Mouse (Mus musculus): ENCODE measurements around the gene Celsr1.

DNA sequence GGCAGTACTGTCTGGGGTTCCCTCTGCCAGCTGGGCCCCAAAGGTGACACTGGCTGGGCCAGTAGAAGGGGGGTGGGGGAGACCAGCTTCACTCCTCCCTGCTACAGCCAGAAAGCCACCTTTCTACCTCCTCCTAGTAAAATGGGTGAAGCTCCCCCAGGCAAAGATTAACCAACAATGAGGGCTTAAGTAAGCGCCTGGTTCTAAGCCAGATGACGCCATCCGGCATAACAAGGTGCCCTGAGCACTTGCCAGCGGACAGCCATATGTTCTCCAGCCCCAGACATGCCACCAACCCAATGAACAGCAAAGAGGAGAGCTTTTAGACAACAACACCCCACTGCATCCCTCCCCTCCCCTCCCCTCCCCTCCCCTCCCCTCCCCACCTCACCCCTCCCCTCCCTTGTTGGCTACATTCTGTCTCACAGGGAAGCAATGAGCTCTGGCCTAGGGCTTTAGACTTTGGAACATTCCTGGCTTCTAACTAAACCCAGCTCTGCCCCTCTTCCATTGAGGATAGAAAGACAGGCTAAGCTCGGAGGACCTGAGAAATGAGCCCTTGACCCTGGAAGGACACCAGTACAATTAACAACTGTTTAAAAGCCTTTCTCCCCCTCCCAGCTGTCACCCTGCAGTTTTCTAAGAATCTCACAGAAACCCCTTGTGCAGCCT, 42.0 kb downstream of the Celsr1 start:
- no peak for TF ChIP-seq CTCF (IDR thresholded peaks at IDR 0.05; ENCODE audit: extremely low read depth, insufficient read length, insufficient replicate concordance, low read depth, low read length)
- no peak for TF ChIP-seq POLR2A (IDR thresholded peaks at IDR 0.05; ENCODE audit: low read depth, low read length)
